Mouse (Mus musculus) neural tube, embryonic 10.5 days (tissue): ENCODE results near the gene Gm21970.
"Not testable (repeated sequence)": the region's sequence is repeated elsewhere in the genome, so short reads cannot be mapped to it uniquely, and the experiment has no call there.

Experiments
- DNase-seq: peaks from one replicate; pipeline ENCODE4 v3.0.0-alpha.2; 2017; ENCODE audit warnings: low spot score; ENCODE audit errors: extremely low spot score

Gene Gm21970

GRCm38 (mm10) chr16:91438081-91438480, 46.6 kb downstream of the Gm21970 start:
- DNase-seq = no peak

- DNase-seq = not testable (repeated sequence)
Observed at GRCm38 (mm10) chr16:91438599-91438998, 47.1 kb downstream of the Gm21970 start.

GRCm38 (mm10) chr16:91441366-91441765, 49.8 kb downstream of the Gm21970 start:
- no peak for DNase-seq

GRCm38 (mm10) chr16:91441811-91442240, 50.3 kb downstream of the Gm21970 start:
- no peak for DNase-seq

GRCm38 (mm10) chr16:91442446-91442845, 50.9 kb downstream of the Gm21970 start:
- no peak for DNase-seq

GRCm38 (mm10) chr16:91443211-91443611, 51.7 kb downstream of the Gm21970 start:
- no peak for DNase-seq

GRCm38 (mm10) chr16:91444847-91445246, 53.3 kb downstream of the Gm21970 start:
- DNase-seq = no peak

GRCm38 (mm10) chr16:91445566-91445965, 54.0 kb downstream of the Gm21970 start:
- no peak for DNase-seq

GRCm38 (mm10) chr16:91446778-91447511, 55.4 kb downstream of the Gm21970 start:
- no peak for DNase-seq

GRCm38 (mm10) chr16:91447512-91447900, 56.0 kb downstream of the Gm21970 start:
- no peak for DNase-seq

GRCm38 (mm10) chr16:91448088-91448487, 56.6 kb downstream of the Gm21970 start:
- DNase-seq = no peak

GRCm38 (mm10) chr16:91448895-91449294, 57.4 kb downstream of the Gm21970 start:
- no peak for DNase-seq

GRCm38 (mm10) chr16:91450137-91451064, 58.9 kb downstream of the Gm21970 start:
- DNase-seq = no peak

GRCm38 (mm10) chr16:91451949-91452348, 60.4 kb downstream of the Gm21970 start:
- DNase-seq = no peak

- DNase-seq = no peak
Observed at GRCm38 (mm10) chr16:91452363-91452896, 60.9 kb downstream of the Gm21970 start.

- DNase-seq = no peak
Observed at GRCm38 (mm10) chr16:91455868-91456267, 64.3 kb downstream of the Gm21970 start.

GRCm38 (mm10) chr16:91458301-91458746, 66.8 kb downstream of the Gm21970 start:
- no peak for DNase-seq

GRCm38 (mm10) chr16:91458976-91459375, 67.5 kb downstream of the Gm21970 start:
- no peak for DNase-seq

GRCm38 (mm10) chr16:91459396-91459795, 67.9 kb downstream of the Gm21970 start:
- DNase-seq = no peak

- DNase-seq = no peak
Observed at GRCm38 (mm10) chr16:91459841-91460370, 68.4 kb downstream of the Gm21970 start.

- DNase-seq = no peak
Observed at GRCm38 (mm10) chr16:91461066-91461638, 69.6 kb downstream of the Gm21970 start.
